Mouse (Mus musculus) bone marrow macrophage, adult 2 months (primary cell): ENCODE data around the gene Mxra8.

ENCODE experiments used
- CTCF ChIP-seq: IDR thresholded peaks from 2 replicates; pipeline ENCODE4 v1.5.1; 2012; ENCODE audit warnings: low read depth, mild to moderate bottlenecking, low read length, moderate library complexity
- POLR2A ChIP-seq: IDR thresholded peaks from 2 replicates; pipeline ENCODE4 v1.6.1; 2012; ENCODE audit warnings: mild to moderate bottlenecking, low read depth, low read length, borderline replicate concordance

GRCm38 (mm10) chr4:155892017-155892416 lies 52.5 kb downstream of the Mxra8 start:
- TF ChIP-seq CTCF (no peak), POLR2A (no peak)
